Mouse (Mus musculus) CH12.LX (cell line): ENCODE measurements at regions not wholly inside any gene's neighbourhood (a gene's known extent, or its start where the extent isn't known, plus 50 kb on each side); places are given as distances from the start of the nearest gene placed in this dataset.

Experiments
- DNase-seq: peaks from one replicate; pipeline ENCODE4 v3.0.0-alpha.2; 2013; ENCODE audit errors: extremely low read depth
- H3K27ac ChIP-seq: 2 replicates; pipeline ENCODE4 v1.5.1; 2012; ENCODE audit warnings: low read depth, mild to moderate bottlenecking, control low read depth, moderate library complexity; ENCODE audit not compliant: insufficient read depth
- H3K27me3 ChIP-seq: replicated peaks from 2 replicates; pipeline ENCODE3; 2012; ENCODE audit warnings: inconsistent platforms
- H3K36me3 ChIP-seq, 2 experiments: replicated peaks in 1 of 2; 2 replicates each; pipeline versions ENCODE3 to v1.6.1; 2012; ENCODE audit warnings: inconsistent platforms in 1 of 2, low read length in 1 of 2, mild to moderate bottlenecking in 1 of 2, mixed read lengths in 1 of 2, moderate library complexity in 1 of 2; ENCODE audit not compliant: control insufficient read depth in 1 of 2, insufficient read depth in 1 of 2
- H3K4me1 ChIP-seq, 2 experiments: 2 replicates each; pipeline ENCODE4 v1.6.1; 2012; ENCODE audit warnings: inconsistent platforms in 1 of 2, moderate library complexity in 1 of 2; ENCODE audit not compliant: insufficient read depth in 2 of 2, control insufficient read depth in 1 of 2
- H3K4me2 ChIP-seq: 2 replicates; pipeline ENCODE4 v1.6.1; 2012; ENCODE audit warnings: low read depth, mild to moderate bottlenecking, control low read depth; ENCODE audit not compliant: poor library complexity, insufficient read depth, severe bottlenecking
- H3K4me3 ChIP-seq, 3 experiments: fragments of 150-350 bp in 1 of 3; sonication (generic) in 1 of 3; replicated peaks in 1 of 3; 2 replicates each; pipeline versions ENCODE3 to v1.5.1; 2011 to 2012; ENCODE audit warnings: low read depth in 2 of 3, low read length in 2 of 3, mild to moderate bottlenecking in 2 of 3, moderate library complexity in 2 of 3, control low read depth in 1 of 3, improper control_type of control experiment in 1 of 3, inconsistent platforms in 1 of 3, mixed read lengths in 1 of 3; ENCODE audit not compliant: poor library complexity in 1 of 3
- H3K79me2 ChIP-seq: replicated peaks from 2 replicates; pipeline ENCODE4 v1.6.1; 2012; ENCODE audit warnings: mild to moderate bottlenecking, moderate library complexity; ENCODE audit not compliant: control insufficient read depth, poor library complexity, insufficient read depth, severe bottlenecking; ENCODE audit errors: extremely low read depth
- H3K9ac ChIP-seq: 2 replicates; pipeline ENCODE4 v1.6.1; 2012; ENCODE audit warnings: low read depth, mild to moderate bottlenecking, control low read depth, moderate library complexity; ENCODE audit not compliant: insufficient read depth
- H3K9me3 ChIP-seq: replicated peaks from 2 replicates; pipeline ENCODE3; 2012; ENCODE audit warnings: low read length, inconsistent platforms, mixed read lengths
- BHLHE40 ChIP-seq: IDR thresholded peaks from 2 replicates; pipeline ENCODE4 v1.6.1; 2011; ENCODE audit warnings: mild to moderate bottlenecking, low read depth, low read length, improper control_type of control experiment
- CHD2 ChIP-seq: IDR thresholded peaks from 2 replicates; pipeline ENCODE4 v1.6.1; 2011; ENCODE audit warnings: low read length, improper control_type of control experiment
- CTCF ChIP-seq, 2 experiments: IDR thresholded peaks in 1 of 2; conservative IDR thresholded peaks in 1 of 2; 2 replicates each; pipeline ENCODE4 v1.5.1; 2011 to 2012; ENCODE audit warnings: low read depth in 2 of 2, low read length in 2 of 2, improper control_type of control experiment in 1 of 2, inconsistent platforms in 1 of 2, mild to moderate bottlenecking in 1 of 2, moderate library complexity in 1 of 2
- EP300 ChIP-seq: IDR thresholded peaks from 2 replicates; pipeline ENCODE4 v1.6.1; 2011; ENCODE audit warnings: low read length, improper control_type of control experiment
- GABPA ChIP-seq: IDR thresholded peaks from 2 replicates; pipeline ENCODE4 v1.6.1; 2012; ENCODE audit warnings: low read depth, low read length, improper control_type of control experiment, inconsistent platforms; ENCODE audit not compliant: insufficient replicate concordance
- HCFC1 ChIP-seq: IDR thresholded peaks from 2 replicates; pipeline ENCODE4 v1.6.1; 2012; ENCODE audit warnings: low read depth, mild to moderate bottlenecking, inconsistent platforms, low read length, improper control_type of control experiment
- IRF4 ChIP-seq: IDR thresholded peaks from 2 replicates; pipeline ENCODE4 v1.6.1; 2014; ENCODE audit warnings: low read depth, mild to moderate bottlenecking, inconsistent platforms, low read length, improper control_type of control experiment
- MAFK ChIP-seq: IDR thresholded peaks from 2 replicates; pipeline ENCODE4 v1.6.1; 2011; ENCODE audit warnings: low read length, improper control_type of control experiment; ENCODE audit not compliant: insufficient replicate concordance
- MAX ChIP-seq: IDR thresholded peaks from 2 replicates; pipeline ENCODE4 v1.6.1; 2011; ENCODE audit warnings: low read length, improper control_type of control experiment
- MEF2A ChIP-seq: IDR thresholded peaks from 2 replicates; pipeline ENCODE4 v1.6.1; 2014; ENCODE audit warnings: low read depth, mild to moderate bottlenecking, inconsistent platforms, low read length, improper control_type of control experiment, borderline replicate concordance
- MXI1 ChIP-seq: IDR thresholded peaks from 2 replicates; pipeline ENCODE4 v1.6.1; 2011; ENCODE audit warnings: mild to moderate bottlenecking, low read depth, low read length, improper control_type of control experiment
- POLR2A ChIP-seq: IDR thresholded peaks from 2 replicates; pipeline ENCODE4 v1.6.1; 2011; ENCODE audit warnings: low read depth, mild to moderate bottlenecking, improper control_type of control experiment, low read length
- SIN3A ChIP-seq: IDR thresholded peaks from 2 replicates; pipeline ENCODE4 v1.6.1; 2012; ENCODE audit warnings: low read length, improper control_type of control experiment, inconsistent platforms
- SMC3 ChIP-seq: IDR thresholded peaks from 2 replicates; pipeline ENCODE4 v1.6.1; 2011; ENCODE audit warnings: low read depth, low read length, improper control_type of control experiment
- TBP ChIP-seq: conservative IDR thresholded peaks from 2 replicates; pipeline ENCODE4 v1.6.1; 2011; ENCODE audit warnings: low read depth, low read length, improper control_type of control experiment
- USF2 ChIP-seq: conservative IDR thresholded peaks from 2 replicates; pipeline ENCODE4 v1.6.1; 2011; ENCODE audit warnings: low read depth, low read length, improper control_type of control experiment
- ZNF384 ChIP-seq: IDR thresholded peaks from 2 replicates; pipeline ENCODE4 v1.6.1; 2012; ENCODE audit warnings: low read depth, low read length, improper control_type of control experiment, inconsistent platforms
- dilution Hi-C: fragments of 300-500 bp; cut with MboI; formaldehyde crosslinking; loops from 2 replicates; pipeline ENCODE4 v1.14.3; 2020; ENCODE audit warnings: low sequenced_read_pairs; ENCODE audit not compliant: extremely low pct_unique_long_range_greater_than_20kb, extremely low pct_ligation_motif_present
- in situ Hi-C: fragments of 300-500 bp; cut with MboI; formaldehyde crosslinking; loops from 3 replicates; pipeline ENCODE4 v1.14.3; 2019; ENCODE audit warnings: low sequenced_read_pairs, low pct_ligation_motif_present, low pct_unique_long_range_greater_than_20kb, mixed read lengths

- H3K27me3 ChIP-seq: no peaks in the 10 kb centered on the region
Observed at GRCm38 (mm10) chr10:66719796-66720195, 376.1 kb upstream of the Jmjd1c start.

GRCm38 (mm10) chr10:66733631-66734030 is 362.3 kb upstream of the Jmjd1c start:
- dilution Hi-C loops (no loop called here), in situ Hi-C loops (no loop called here)
- Histone ChIP-seq H3K4me3 (no peak overlapping the region), H3K4me2 (no peak overlapping the region), H3K27ac (no peak overlapping the region), H3K9ac (no peak overlapping the region), H3K36me3 (no peaks in the 10 kb centered on the region), H3K4me1 (no peaks in the 10 kb centered on the region), H3K27me3 (no peaks in the 10 kb centered on the region), H3K79me2 (no peaks in the 10 kb centered on the region), H3K9me3 (peaks cover 2% of the 10 kb centered on the region)
- DNase-seq: no peak
- TF ChIP-seq BHLHE40 (no peak), EP300 (no peak), TBP (no peak), USF2 (no peak), ZNF384 (no peak), POLR2A (no peak), HCFC1 (no peak), MXI1 (no peak), MAFK (no peak), GABPA (no peak), MAX (no peak), SIN3A (no peak), CHD2 (no peak), IRF4 (no peak), MEF2A (no peak)

More at GRCm38 (mm10) chr10:66719796-66720195, 376.1 kb upstream of the Jmjd1c start:
- in situ Hi-C loops (loop anchor here (25.0 kb wide), 1 partner anchor 93 kb away; no protein-coding TSS in a partner anchor), dilution Hi-C loops (no loop called here)
- H3K4me2 ChIP-seq: no peak overlapping the region
- no peaks in the 10 kb centered on the region for H3K9me3 ChIP-seq
- no peak overlapping the region for H3K27ac ChIP-seq
- no peak overlapping the region for H3K9ac ChIP-seq
- no peak overlapping the region for H3K4me3 ChIP-seq
- H3K36me3 ChIP-seq: no peaks in the 10 kb centered on the region
- peak; percentile 32 for DNase-seq
- H3K79me2 ChIP-seq: no peaks in the 10 kb centered on the region
- TF ChIP-seq MAFK: no peak
- TF ChIP-seq SMC3: 0 out of 2 replicates have a peak, but pooled peaks have one; percentile 11
- TF ChIP-seq CTCF (conservative IDR thresholded peaks at IDR 0.05 in 1 of 2, IDR thresholded peaks at IDR 0.05 in 1 of 2; ENCODE audit: low read depth in 2 of 2, low read length in 2 of 2): peak; percentile 39 to 52; a peak in 3 of 4 replicates
- H3K4me1 ChIP-seq: no peaks in the 10 kb centered on the region
